Mouse (Mus musculus) right cerebral cortex, postnatal 10 days (tissue): ENCODE measurements around the gene Abca1.

Source experiments
- DNase-seq, 2 experiments: peaks; one replicate each; pipeline ENCODE4 v3.0.0; 2021; ENCODE audit warnings: low spot score in 2 of 2

The Abca1 gene

DNA sequence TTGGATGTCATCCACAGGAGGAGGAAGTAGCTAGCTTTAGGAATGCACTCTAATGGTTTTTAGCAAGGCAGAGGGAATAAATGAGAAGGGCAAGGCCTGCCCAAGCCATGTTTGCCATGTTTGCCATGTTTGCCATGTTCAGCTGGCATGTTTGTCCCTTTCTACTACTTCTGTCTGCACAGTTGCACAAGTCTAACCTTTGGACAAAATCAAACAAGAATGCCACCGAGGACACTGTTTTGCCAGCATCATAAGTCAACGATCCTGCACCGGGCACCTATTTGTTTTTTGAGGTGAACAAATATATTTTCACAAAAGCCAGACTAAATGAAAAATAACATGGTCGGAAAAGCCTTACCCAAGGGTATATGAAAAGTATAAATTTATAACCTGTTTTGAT lies 149.8 kb downstream of the Abca1 start:
- DNase-seq, result no peak

DNA sequence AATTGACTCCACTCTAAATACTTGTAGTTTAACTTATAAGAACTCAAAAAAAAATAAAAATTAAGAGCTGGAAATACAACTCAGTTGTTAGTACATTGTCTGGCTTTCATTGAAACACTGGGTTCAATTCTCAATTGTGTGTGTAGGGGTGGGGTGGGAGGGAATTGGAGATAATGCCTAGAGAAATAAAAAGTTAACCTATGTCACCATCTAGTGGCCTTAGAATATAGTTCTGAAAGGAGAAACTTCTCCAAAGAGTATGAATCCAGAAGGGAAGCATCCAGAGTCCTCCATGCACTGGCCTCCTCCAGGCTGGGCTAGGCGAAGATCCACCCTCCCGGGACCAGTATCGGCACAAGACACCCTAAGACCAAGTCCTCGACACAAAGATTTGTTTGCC lies 150.5 kb downstream of the Abca1 start:
- DNase-seq, result no peak

DNA sequence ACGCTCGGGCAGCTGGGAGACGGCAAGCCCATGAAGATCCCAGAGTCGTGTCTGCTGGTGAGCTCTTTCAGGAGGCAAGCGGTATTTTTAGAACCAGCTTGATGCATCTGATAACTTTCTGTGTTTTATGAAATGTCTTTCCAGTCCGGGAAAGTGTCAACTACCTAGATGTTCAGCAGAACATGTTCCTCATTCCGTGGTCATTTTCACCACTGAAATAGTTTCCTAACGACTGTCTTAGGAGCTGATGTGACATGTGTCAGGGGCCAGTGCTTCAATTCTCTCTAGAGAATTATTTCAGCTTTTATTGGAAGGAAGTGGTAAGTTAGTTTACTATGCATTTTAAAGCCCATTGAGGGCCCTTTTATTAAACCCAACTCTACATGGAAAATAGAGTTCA lies 159.5 kb downstream of the Abca1 start:
- no peak for DNase-seq

DNA sequence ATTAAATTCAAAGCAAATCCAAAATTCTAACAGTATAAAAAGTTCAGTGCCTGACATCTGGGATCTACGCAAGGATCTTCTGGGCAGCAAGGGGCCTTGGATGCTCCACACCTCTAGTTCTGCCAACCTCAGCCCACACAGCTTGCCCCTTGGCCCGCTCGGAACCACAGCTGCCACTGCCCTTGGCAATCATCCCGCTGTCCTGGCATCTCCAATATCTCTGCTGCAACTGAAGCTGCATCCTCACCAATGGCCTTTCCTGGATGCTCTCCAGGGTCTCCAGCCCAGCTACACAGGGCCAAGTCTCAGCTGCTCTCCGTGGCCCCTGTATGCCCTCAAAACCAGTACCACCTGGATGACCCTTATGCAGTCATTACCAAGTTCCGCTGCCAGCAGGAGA lies 160.2 kb downstream of the Abca1 start:
- peak in 1 of 2 experiments; percentile 28 for DNase-seq

DNA sequence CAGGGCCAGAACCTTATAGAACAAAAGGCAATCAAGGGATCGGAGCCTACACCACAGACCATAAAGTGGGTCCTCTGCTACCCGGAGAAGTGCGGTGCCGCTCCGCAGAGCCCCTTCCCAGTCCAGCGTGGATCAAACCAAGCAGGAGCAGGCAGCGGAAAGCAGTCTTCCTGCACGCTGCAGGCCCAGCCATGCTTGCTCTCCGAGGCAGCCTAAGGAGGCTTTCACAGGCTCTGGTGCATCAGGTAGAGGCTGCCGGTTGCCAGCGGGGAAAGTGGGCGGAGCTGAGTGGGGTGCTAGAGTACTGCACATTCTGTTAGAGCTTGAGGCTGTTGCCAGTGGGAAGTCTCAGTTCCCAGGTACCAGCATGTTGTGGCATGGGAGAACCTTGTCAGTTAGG lies 170.4 kb downstream of the Abca1 start, which contains the start of gene Nipsnap3a:
TSS of gene Nipsnap3a (plus strand) at position 25 of the 400 bp plus-strand sequence.
- no peak for DNase-seq

DNA sequence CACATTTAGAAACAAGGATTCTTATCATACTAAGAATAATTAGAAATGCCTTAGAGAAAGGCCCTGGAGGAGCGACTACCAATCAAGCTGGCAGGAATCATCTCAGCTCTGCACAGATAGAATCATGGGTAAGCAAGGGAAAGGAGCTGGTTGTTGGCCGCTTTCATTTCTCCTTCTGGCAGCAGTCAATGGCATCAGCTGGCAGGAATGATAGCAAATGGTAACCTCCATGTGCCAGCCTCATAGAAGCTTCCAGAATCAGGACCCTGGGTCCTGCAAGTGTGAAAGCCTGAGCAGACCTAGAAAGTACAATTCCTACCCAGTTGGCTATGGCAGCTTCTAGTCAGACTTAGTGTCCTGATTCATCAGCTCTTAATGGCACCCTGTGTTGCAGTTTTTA lies 173.4 kb downstream of the Abca1 start:
- peak in 1 of 2 experiments; percentile 21 for DNase-seq

DNA sequence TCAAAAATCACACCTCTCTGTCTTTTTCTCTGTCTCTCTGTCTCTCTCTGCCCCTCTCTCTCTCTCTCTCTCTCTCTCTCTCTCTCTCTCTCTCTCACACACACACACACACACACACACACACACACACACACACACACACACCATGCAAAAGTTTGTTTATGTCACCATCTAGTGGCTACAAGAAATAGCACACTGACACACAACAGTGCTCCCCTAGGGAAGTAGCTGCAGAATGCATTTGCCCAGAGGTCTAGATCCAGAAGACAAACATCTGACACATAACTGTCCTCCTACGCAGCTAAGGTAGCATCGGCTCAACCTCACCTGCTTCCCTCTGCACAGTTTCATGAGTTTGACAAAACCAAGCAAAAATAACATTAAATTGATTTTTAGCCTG lies 174.5 kb downstream of the Abca1 start:
- peak; percentile 34 for DNase-seq
